Mouse (Mus musculus): ENCODE results near the gene Fam19a3.
"Not testable (repeated sequence)": the region's sequence is repeated elsewhere in the genome, so short reads cannot be mapped to it uniquely, and the experiment has no call there.

Fam19a3 gene

DNA sequence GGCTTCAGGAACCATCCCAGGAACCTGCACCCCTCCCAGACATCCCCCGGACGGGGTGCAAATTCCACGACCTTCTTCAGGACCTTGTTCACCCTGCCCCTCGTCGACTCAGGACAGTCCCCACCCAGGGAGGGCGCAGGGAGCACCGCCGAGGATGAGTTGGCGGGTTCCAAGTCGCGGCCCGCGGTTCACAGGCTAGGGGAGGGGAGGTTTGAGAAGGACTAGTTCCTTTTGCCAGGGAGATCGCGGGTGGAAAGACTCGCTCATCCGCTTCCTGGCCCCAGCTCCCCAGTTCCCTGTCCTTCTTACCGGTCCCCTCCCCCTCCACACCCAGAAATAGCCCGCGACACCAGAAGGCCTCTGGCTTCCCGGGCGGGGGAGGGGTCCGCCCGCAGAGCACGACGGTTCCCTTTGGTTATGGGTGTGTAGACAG, at the start of gene Fam19a3:
Gene Fam19a3, minus strand, starts transcription at position 370 of the 433 bp plus-strand sequence.
- DNase-seq (ENCODE audit: low spot score): no peak

DNA sequence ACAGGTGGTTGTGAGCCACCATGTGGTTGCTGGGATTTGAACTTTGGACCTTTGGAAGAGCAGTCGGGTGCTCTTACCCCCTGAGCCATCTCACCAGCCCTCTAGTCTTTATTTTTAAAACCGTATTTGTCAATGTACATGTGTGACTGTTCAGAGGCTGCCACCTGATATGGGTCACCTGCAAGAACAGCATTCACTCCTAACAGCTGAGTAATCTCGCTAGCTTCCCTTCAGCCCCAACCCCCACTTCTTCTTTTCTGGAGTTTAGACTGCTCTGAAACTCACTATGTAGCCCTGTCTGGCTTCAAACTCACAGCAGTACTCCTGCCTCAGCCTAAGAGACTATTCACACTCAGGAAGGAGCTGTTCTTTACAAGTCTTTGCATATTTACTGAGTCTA, 40.8 kb upstream of the Fam19a3 start:
- peak; percentile 18 for DNase-seq (ENCODE audit: low spot score)

DNA sequence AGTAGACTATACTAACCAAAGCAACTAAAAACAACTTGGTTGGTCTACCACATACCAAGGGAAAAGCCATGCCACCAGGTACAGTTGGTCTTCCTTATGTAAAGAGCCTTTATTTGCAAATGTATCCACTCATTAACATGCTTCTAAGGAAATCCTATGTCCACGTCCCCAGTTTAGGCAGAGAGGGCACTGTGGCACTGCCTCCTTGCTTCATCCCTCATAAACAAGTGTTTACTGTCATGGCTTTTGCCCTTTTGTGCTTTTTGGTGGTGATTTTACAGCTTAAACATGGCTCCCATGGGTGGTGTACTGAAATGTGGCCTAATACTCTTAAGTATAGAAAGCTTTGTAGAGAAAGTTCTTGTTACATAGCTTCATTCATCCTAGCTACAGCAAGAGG, 38.8 kb upstream of the Fam19a3 start:
- DNase-seq (ENCODE audit: low spot score): no peak

DNA sequence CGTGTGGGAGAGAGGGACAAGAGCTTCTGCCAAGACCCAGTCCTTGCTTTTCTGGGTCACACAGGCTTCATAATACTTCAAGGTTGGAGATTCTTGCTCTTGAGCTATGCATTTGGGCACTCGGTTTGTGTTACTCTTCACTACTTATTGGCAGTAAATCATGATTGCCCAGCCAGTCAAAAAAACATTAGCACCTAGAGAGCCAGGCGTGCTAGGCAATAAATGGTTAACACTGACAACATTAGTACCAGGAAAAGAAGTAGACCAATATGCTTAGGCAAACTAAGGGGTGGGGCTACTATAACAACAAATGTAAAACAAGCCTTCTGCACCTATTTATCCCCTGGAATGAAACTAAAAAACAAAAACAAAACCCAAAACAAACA, 37.1 kb upstream of the Fam19a3 start:
- DNase-seq (ENCODE audit: low spot score): no peak

DNA sequence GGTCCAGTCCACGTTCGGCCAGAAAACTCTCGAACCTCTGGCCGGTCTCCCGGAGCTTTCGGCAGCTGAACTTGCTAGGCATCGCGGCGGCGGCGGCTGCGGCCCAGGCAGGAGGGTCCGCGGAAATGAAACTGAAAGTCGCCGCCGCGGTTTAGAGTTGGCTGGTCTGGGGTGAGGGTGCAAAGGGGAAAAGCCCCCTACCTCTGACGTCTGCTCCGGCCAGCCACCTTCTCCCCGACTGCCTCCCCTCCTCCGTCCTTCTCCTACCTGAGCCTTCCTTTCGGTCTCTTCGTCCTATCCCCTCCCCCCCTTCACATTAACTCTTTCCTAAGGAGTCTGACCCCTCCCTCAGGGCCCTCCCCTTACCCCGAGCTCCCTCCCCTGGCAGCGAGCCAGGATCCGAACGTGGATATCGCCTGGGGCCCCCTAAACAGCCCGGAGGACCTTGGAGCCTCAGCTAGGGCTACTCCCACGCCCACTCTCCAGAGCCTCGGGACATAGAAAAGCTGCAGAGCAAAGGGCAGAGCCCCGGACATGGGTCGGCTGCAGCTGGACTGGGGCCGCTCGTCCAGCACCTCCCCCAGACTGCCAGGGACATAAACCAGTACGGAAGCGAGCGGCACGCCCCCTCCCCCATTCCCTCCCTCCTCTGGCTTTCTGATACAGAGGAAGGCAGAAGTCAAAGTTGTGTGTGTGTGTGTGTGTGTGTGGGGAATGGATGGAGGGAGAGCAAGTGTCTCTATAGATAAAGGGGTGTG, 36.5 kb upstream of the Fam19a3 start, which contains the start of gene Mov10:
Gene Mov10, minus strand, starts transcription at position 573 of the 758 bp plus-strand sequence.
- DNase-seq (ENCODE audit: low spot score): peak; percentile 96

DNA sequence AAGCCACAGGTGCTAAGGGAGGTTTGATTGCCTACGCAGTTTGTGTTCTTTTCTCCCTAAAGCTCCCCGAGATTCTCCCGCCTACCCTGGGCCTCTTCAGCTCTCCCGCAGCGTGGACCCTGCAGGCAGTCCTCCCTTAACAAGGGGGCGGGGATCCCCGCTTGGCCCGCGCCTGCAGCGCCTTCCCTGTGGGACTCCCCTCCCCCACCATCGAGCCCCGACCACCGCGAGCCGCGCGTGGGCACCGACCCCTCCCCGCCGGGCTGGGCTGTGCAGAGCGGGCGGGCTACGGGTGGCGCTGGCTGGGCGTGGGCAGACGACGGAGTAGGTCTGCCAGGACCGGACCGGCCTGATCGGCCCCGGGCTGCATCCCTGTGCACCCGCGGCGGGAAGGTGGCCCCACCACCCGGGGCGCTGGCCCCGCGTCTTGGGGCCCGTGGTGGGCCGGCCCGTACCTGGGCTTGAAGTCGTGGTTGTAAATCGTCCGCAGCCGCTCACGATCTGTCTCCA, 35.9 kb upstream of the Fam19a3 start:
- DNase-seq (ENCODE audit: low spot score): peak; percentile 71

DNA sequence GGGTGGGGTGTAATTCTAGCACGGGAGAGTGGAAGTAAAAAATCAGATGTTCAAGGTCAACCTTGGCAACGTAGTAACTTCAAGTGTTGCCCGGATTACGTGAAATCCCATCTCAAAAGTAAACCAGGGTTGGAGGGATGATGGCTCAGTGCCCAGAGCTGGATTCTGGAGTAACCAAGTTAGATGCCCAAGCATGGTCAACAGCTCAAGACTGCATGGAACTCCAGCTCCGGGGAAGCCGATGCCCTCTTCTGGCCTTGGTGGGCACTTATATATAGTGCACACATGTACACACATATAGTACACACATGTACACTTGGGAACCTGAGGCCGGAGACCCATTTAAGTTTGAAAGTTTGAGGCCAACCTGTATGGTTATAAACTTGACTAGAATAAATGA, 34.5 kb upstream of the Fam19a3 start:
- DNase-seq (ENCODE audit: low spot score): no peak

DNA sequence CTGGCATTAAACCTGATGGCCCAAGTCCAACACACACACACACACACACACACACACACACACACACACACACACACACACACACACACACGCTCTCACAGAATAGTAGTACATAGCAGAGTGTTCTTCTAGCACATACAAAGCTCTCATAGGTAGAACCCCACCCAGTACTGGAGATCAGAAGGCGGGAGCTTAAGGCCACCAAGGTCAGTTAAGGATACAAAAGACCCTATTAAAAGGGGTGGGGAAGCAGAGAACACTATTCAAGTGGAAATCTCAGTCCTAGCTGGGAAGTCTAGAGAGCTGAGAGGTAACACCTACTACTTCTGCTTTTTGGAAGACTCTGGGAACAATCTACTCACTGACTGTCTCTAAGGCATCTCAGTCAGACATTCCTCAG, 33.7 kb upstream of the Fam19a3 start:
- no peak for DNase-seq (ENCODE audit: low spot score)

DNA sequence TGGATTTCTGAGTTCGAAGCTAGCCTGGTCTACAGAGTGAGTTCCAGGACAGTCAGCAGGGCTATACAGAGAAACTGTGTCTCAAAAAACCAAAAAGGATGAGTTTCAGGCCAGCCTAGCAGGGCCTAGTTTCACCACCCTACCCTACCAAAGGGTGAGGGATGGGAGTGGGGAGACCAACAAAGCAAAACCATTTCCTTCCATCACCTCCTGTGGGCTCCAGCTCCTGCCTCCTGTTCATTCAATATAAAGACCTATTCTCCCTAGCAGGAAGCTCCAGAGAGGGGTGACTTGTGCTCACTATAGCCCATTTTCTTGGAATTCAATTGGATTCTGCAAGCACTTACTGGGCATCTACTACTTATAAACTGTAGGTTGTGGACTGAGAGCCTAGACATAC, 33.1 kb upstream of the Fam19a3 start:
- DNase-seq (ENCODE audit: low spot score): no peak

DNA sequence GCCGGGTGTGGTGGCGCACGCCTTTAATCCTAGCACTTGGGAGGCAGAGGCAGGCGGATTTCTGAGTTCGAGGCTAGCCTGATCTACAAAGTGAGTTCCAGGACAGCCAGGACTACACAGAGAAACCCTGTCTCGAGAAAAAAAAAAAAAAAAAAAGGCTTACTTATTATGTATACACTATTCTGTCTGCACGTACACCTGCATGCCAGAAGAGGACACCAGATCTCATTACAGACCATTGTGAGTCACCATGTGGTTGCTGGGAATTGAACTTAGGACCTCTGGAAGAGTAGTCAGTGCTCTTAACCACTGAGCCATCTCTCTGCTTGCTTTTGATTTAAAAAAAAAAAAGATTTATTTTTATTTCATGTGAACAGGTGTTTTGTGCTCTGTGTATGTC, 31.6 kb upstream of the Fam19a3 start:
- DNase-seq (ENCODE audit: low spot score): not testable (repeated sequence)

DNA sequence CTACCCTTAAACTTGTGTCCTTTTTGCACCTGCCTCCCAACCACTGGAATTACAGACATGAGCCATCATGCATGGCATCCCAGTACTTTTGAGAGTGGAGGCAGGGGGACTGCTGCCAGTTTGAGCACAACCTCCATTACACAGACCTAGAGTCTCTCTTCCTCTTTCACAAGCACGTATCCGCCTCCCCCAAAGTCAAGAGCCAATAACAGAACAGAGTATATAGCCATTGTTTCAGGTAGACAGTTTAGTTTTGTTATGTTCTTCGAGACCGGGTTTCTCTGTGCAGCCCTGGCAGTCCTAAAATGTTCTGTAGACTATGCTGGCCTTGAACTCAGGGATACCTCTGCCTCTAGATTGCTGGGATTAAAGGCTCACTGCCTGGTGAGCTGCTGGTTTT, 30.6 kb upstream of the Fam19a3 start:
- DNase-seq (ENCODE audit: low spot score): no peak

DNA sequence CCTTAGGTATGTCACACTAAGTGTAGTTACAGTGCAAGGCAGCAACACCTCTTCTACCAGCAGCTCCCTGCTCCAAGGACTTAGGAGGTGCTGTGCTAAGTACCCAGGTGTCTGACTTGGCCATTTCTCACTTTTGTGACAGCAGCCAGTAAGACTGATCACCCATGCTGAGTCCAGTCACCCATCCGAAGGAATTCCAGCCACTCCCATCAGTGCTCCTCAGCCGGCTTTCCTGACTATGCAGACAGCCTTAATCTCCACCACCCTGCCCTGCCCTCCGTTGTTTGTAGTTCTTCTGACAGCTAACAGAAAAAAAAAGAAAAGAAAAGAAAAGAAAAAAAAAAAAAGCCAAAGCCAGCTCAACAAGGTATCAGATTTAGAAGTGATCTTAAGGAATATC, 30.1 kb upstream of the Fam19a3 start:
- DNase-seq (ENCODE audit: low spot score): peak; percentile 63

DNA sequence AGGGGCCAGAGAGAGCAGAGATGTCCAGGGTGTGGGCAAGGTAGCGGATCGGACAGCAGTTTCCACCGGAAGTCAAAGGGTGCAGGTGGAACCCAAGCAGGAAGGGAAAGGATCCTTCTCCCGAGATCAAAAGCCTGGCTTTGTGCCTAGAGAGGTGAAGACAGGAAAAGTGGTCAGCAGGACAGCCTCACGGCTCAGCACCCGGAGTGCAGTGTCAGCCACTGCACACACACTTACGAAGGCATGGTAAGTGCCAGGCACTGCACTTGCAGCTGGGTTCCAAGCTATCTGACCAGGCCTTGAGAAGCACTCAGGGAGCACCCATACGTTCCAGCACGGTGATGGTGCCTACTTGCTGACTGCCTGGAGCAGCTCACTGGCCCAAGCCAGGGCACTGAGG, 23.9 kb upstream of the Fam19a3 start:
- DNase-seq (ENCODE audit: low spot score): no peak

DNA sequence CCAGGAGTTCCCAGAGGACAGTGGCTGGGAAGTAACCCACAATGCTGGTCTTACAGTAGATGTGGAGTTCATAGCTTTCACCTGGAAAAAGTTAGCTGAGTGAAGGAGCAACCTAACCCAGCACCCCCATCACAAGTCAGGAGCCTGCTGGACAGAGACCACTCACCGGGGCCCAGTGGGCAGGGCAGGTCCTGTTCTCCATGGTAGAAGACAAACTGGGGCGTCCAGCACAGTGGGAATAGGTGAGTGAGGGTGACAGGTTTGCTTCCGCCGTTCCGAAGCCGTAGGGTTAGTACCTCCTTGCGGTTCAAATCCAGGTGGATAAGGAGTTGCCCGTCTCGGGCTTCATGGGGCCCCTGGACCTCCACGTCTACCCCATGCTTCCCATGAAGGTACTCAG, 22.7 kb upstream of the Fam19a3 start:
- no peak for DNase-seq (ENCODE audit: low spot score)

DNA sequence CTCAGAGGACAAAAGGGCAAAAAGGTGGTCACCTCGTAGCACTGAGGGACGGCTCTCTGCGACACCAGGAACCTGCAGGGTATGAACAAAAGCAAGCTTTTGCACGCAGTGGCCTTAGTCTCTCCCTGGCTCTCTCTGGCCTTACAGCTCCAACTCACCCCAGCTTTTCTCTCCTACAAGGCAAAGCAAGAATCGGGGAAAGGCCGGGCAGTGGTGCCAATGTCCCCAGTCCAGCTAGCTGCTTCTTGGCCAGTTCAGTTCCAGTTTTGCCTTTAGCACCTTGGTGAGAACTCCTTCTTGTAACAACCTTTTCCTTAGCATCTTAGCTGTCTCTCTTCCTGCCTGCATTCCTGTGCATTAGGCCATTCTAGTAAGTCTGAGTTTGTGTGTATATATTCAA, 19.8 kb upstream of the Fam19a3 start:
- DNase-seq (ENCODE audit: low spot score): no peak

DNA sequence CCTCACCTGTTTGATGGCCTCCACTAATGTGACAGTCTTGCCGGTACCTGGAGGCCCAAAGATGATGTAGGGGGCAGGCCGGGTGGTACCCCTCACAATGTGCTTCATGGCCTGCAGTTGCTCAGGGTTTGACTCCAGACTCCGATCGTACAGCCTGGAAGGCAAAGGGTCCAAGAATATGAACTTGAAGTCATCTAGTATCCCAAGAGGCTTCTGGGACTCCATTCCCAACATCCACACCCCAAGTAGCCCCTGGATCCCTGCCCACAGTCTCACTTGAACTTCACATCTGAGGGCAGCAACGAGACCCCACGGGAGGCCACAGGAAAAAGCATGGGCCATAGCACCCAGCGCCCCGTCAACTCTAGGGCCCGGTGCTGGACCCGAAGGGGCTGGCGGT, 19.0 kb upstream of the Fam19a3 start:
- no peak for DNase-seq (ENCODE audit: low spot score)

DNA sequence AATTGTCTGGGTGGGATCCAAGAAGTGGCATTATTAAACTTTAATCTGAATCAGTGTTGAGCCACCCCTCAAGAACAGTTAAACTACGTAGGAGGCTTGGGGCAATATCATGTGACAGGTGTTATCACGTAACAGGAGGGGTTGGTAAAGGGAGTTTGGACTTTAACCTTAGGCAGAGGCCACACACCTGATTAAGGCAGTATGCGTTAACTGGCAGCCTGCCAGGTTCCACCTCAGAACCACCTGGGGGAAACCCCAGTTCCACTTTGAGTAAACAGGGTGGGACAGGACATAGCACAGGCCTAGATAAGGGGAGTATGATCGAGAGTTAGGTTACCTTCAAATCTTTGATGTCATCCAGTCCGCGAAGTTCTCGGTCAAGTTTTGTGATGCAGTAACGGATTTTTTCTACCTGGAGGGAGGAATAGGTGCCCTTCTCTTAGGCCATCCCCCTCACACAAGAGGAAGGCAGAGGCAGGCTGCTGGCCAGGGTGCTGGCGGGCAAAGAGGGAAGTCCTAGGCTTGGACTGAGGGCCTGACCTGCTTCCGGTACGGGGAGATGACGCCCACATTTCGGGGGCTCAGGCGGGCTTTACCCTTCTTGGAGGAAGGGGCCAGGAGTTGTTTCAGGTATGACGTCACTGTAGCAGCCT, 14.9 kb upstream of the Fam19a3 start:
- DNase-seq (ENCODE audit: low spot score): peak; percentile 87

DNA sequence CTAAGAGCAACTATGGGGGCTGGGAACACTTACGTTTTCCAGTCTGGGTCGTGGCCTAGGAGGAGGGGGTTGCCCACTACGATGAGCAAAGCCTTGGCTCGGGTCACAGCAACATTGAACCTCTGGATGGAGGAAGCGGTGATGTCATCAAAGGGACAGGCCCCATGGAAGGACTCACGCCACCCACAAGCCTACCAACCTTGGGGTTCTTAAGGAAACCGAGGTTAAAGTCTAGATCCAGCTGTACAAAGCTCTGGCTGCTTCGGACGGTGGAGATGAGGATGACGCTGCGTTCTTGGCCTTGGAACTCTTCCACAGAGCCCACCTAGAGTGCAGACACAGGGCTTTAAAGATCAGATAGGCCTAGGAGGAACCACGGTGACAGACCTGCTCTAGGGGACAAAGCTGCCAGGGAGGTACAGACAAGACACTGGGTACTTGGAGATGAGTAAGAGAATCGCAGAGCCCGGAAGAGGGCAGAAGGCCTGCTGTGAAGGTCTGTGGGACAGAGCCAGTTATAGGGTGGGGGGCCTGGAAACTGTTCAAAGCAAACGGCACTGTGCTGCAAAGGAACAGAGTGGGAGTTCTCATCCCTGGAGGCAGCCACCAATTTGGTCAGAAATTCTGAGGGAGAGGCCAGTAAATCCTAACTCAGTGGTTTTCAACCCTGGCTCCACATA, 14.2 kb upstream of the Fam19a3 start:
- peak; percentile 32 for DNase-seq (ENCODE audit: low spot score)

DNA sequence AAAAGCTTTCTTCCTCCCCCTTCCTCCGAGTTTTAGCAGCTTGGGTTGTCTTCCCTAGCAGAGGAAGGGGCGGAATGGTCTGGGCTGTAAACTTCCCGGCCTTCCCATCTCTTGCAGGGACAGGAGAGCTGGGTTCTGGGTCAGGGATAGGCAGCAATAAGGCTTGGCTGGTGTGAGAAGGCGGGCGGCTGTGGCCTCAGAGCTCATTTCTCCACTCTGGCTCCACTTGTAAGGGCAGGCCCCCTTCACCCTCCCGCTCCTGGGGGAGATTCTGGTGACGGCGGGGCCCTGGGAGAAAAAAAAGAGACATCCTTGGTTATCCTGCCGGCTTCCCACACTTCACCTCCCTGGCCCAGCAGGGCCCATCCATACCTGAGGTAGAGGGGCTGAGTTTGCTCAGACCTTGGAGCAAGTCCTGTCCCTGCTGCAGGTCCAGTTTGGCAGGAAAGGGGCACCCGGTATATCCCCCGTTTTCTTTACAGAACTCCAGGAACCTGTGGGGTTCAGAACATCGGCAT, 13.4 kb upstream of the Fam19a3 start:
- peak; percentile 18 for DNase-seq (ENCODE audit: low spot score)

DNA sequence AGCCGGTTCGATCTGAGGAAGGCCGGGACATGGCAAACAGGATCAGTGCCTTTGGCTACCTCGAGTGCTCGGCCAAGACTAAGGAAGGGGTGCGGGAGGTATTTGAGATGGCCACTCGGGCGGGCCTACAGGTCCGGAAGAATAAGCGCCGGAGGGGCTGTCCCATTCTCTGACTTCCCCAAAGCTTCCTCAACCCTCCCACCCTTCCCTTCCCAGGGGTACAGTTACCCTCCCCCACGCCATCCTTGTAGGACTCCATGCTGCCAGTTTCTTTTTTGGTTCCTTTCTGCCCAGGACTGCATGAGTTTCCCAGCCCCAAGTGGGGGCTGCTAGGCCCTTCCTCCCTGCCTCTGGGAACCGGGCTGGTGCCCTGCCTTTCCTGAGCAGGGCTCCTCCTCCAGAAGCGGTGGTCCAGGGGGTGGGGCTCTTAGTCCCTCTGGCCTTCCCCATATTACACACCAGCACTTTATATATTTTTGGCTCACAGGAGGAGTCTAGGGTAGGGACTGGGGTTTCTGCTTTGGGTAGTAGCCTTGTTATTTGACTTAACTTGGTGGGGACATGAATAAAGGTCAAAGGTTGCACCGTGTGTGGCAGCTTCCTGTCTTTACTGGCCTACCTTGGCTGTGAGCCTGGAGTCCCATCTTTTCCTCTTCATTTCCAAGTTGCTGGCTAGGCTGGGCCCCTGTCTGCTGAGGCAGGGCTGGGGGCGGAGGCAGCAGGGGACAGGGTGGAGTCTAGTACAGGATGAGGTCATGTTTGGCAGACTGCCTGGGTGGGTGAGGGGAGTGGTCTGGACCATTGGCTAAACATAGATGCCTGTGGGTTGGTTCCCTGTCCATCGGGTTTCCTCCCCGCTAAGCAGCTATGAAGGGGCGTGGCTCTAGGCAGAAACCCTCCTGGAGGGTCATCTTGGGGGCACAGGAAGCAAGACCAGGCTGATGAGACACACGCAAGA, 12.5 kb upstream of the Fam19a3 start:
- DNase-seq (ENCODE audit: low spot score): peak; percentile 99
